Mouse (Mus musculus) liver, embryonic 18 days (tissue): ENCODE measurements around the gene Rnf26. TPM values are rescaled to one million over a fixed set of nuclear protein-coding genes. Genes with fewer than 3 reads are reported as not detected.

Source experiments
- polyA plus RNA-seq: library from polyadenylated mRNA; depleted of rRNA; stranded (reverse); fragments of >200 nt; gene quantifications from 2 replicates; pipeline ENCODE4 v1.2.3, GENCODE M21; 2012; rRNA removed

The Rnf26 gene
- 13.9 and 15.2 TPM in 2 replicates for polyA plus RNA-seq

GRCm38 (mm10) chr9:44113105-44113789 lies at the start of gene Rnf26, which contains the start of gene Gm49380:
Rnf26 (minus strand) TSS chr9:44113517.
Gm49380 (minus strand) TSS chr9:44113500.

GRCm38 (mm10) chr9:44134101-44134850 lies 21.0 kb upstream of the Rnf26 start, which contains the start of gene Mcam:
Mcam (plus strand) TSS chr9:44134469.

DNA sequence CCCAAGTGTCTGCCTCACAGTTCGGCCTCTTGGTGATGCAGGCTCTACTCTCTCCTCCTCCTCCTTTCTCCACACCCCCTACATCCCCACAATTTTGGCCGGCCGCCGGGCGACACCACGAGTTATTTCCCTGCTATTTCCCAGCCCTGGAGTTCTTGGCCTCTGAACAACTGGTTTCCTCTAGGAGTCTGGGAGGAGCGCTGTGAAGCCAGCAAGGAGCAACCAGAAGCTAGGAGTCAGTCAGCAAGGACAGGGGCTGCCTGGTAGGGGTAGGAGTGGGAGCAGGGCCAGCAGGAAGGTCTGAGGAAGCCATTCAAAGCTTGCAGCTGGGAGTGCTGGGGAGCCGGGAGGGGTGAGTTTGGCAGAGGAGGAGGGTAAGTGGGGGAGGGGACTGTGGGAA lies 6.2 kb downstream of the Rnf26 start, which contains the start of gene C1qtnf5:
Gene C1qtnf5 (plus strand): TSS at position 136 of the 400 bp plus-strand sequence.

DNA sequence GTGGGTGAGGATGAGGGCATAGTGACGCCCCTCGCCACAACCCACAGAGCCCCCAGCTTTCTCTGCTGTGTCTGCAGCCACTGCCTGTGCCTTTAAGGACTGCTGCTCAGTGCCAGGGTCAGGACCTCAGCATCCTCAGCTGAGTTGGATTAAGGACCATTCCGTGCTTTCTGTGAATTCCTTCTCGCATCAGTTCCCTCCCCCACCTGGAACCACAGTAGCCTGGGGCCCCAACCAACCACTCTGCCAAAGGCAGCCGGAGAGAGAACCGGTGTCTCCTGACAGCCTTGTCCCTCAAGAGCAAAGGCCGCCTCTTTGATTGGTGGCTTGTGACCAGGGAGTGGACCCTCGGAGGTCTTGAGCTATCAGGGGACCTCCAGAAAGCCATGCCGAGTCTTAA lies 11.8 kb downstream of the Rnf26 start, which contains the start of gene Mfrp:
Gene Mfrp (plus strand): TSS at position 240 of the 400 bp plus-strand sequence.

DNA sequence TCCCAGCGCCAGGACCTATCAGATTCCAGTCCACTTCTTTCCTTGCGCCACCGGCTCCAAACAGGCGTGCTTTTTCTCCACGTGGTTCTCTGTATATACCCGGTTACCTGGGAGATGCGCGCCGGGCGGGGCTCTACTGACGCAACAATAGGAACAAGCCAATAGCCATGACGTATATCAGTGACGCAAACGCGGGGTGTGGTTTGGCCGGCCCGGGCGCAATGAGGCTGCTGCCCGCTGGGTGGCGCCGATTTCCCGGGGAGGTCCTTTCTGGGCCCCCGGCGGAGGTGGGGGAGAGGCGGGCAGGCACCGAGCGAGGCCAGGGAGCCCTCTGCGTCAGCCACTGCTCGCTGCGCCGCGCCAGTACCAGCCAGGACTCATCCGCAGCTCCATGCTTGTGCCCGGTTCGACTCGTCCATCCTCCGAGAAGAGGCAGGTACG lies 46.5 kb downstream of the Rnf26 start, which contains the start of gene Usp2:
Gene Usp2 (plus strand): TSS at position 237 of the 441 bp plus-strand sequence.

Other genes starting within 250 kb of the Rnf26 start
- gene Thy1, start 70.1 kb downstream of the Rnf26 start, polyA plus RNA-seq: 1.2 and 2.0 TPM in 2 replicates
- gene Usp2, start 46.5 kb downstream of the Rnf26 start, polyA plus RNA-seq: 0.55 and 0.77 TPM in 2 replicates
- gene Mfrp, start 11.8 kb downstream of the Rnf26 start, polyA plus RNA-seq: 0.07 and 0.08 TPM in 2 replicates
- 1.2 and 1.4 TPM in 2 replicates for gene C1qtnf5, start 6.3 kb downstream of the Rnf26 start, polyA plus RNA-seq
- 0.02 and 0.04 TPM in 2 replicates for gene Gm49380, start within 50 bp of the Rnf26 start, polyA plus RNA-seq
- gene Mcam, start 21.0 kb upstream of the Rnf26 start, polyA plus RNA-seq: 12.5 and 12.8 TPM in 2 replicates
- 3.9 and 4.7 TPM in 2 replicates for gene Cbl, start 120.5 kb upstream of the Rnf26 start, polyA plus RNA-seq
- gene Ccdc153, start 127.2 kb upstream of the Rnf26 start, polyA plus RNA-seq: not detected in 2 replicates
- 0.05 and 0.08 TPM in 2 replicates for gene Pdzd3, start 138.0 kb upstream of the Rnf26 start, polyA plus RNA-seq
- gene Nlrx1, start 155.1 kb upstream of the Rnf26 start, polyA plus RNA-seq: 2.6 and 3.2 TPM in 2 replicates
- 13.8 and 17.2 TPM in 2 replicates for gene Abcg4, start 175.1 kb upstream of the Rnf26 start, polyA plus RNA-seq
- 12.1 and 12.9 TPM in 2 replicates for gene Hinfp, start 192.2 kb upstream of the Rnf26 start, polyA plus RNA-seq
- 11.0 and 12.5 TPM in 2 replicates for gene C2cd2l, start 206.8 kb upstream of the Rnf26 start, polyA plus RNA-seq
- gene Dpagt1, start 212.5 kb upstream of the Rnf26 start, polyA plus RNA-seq: 18.5 and 19.8 TPM in 2 replicates
- gene H2afx, start 221.2 kb upstream of the Rnf26 start, polyA plus RNA-seq: 107 and 124 TPM in 2 replicates
- 450 and 459 TPM in 2 replicates for gene Hmbs, start 230.7 kb upstream of the Rnf26 start, polyA plus RNA-seq
- gene Vps11, start 248.2 kb upstream of the Rnf26 start, polyA plus RNA-seq: 10.0 and 10.6 TPM in 2 replicates